Mouse (Mus musculus) cerebellum, adult 9-10 months (tissue): Measurements from ENCODE around the gene Galnt9.

ENCODE experiments used
- DNase-seq: peaks from one replicate; pipeline ENCODE4 v3.0.0; 2022

Galnt9 gene

GRCm38 (mm10) chr5:110540947-110541346, 3.2 kb upstream of the Galnt9 start:
- peak; percentile 34 for DNase-seq

GRCm38 (mm10) chr5:110541456-110541855, 2.7 kb upstream of the Galnt9 start:
- peak; percentile 21 for DNase-seq

GRCm38 (mm10) chr5:110544691-110545069, 525 bp downstream of the Galnt9 start:
- DNase-seq = no peak

- DNase-seq = peak; percentile 51
These were observed 1.2 kb downstream of the Galnt9 start for GRCm38 (mm10) chr5:110545311-110545710.

- DNase-seq = peak; percentile 83
These were observed 2.0 kb downstream of the Galnt9 start for GRCm38 (mm10) chr5:110546136-110546535.

- peak; percentile 91 for DNase-seq
These were observed 2.7 kb downstream of the Galnt9 start for GRCm38 (mm10) chr5:110546726-110547406.

GRCm38 (mm10) chr5:110548446-110548845, 4.3 kb downstream of the Galnt9 start:
- DNase-seq = peak; percentile 36

- DNase-seq = no peak
These were observed 6.0 kb downstream of the Galnt9 start for GRCm38 (mm10) chr5:110550189-110550588.

- peak; percentile 33 for DNase-seq
These were observed 6.7 kb downstream of the Galnt9 start for GRCm38 (mm10) chr5:110550841-110551240.

- peak; percentile 80 for DNase-seq
These were observed 7.8 kb downstream of the Galnt9 start for GRCm38 (mm10) chr5:110552005-110552404.

- DNase-seq = no peak
These were observed 9.2 kb downstream of the Galnt9 start for GRCm38 (mm10) chr5:110553315-110553714.

GRCm38 (mm10) chr5:110555198-110555597, 11.0 kb downstream of the Galnt9 start:
- no peak for DNase-seq

GRCm38 (mm10) chr5:110558368-110558767, 14.2 kb downstream of the Galnt9 start:
- no peak for DNase-seq

- no peak for DNase-seq
These were observed 15.5 kb downstream of the Galnt9 start for GRCm38 (mm10) chr5:110559679-110560078.

GRCm38 (mm10) chr5:110562741-110563326, 18.7 kb downstream of the Galnt9 start:
- peak; percentile 88 for DNase-seq

- DNase-seq = no peak
These were observed 21.0 kb downstream of the Galnt9 start for GRCm38 (mm10) chr5:110564986-110565644.

GRCm38 (mm10) chr5:110567547-110567946, 23.4 kb downstream of the Galnt9 start:
- DNase-seq = no peak

- no peak for DNase-seq
These were observed 30.7 kb downstream of the Galnt9 start for GRCm38 (mm10) chr5:110574888-110575287.

GRCm38 (mm10) chr5:110579296-110579695, 35.1 kb downstream of the Galnt9 start:
- no peak for DNase-seq

- no peak for DNase-seq
These were observed 36.5 kb downstream of the Galnt9 start for GRCm38 (mm10) chr5:110580569-110581239.

- DNase-seq = peak; percentile 52
These were observed 38.7 kb downstream of the Galnt9 start for GRCm38 (mm10) chr5:110582647-110583538.

- DNase-seq = no peak
These were observed 43.3 kb downstream of the Galnt9 start for GRCm38 (mm10) chr5:110587467-110587866.
